Mouse (Mus musculus): Measurements from ENCODE around the gene Synrg. TPM values are rescaled to one million over a fixed set of nuclear protein-coding genes. Genes with fewer than 3 reads are reported as not detected.

Gene Synrg
- polyA plus RNA-seq, 1 experiment from 2014 or later: 11.0 TPM

GRCm38 (mm10) chr11:83994481-83994880 lies 30.3 kb downstream of the Synrg start:
- Histone ChIP-seq H3K27ac (no peak overlapping the region), H3K36me3 (peaks cover 14% of the 10 kb centered on the region), H3K9ac (no peak overlapping the region), H3K9me3 (no peaks in the 10 kb centered on the region), H3K27me3 (replicated peaks) (no peaks in the 10 kb centered on the region), H3K4me2 (no peak overlapping the region), H3K4me3 (replicated peaks) (no peak overlapping the region), H3K4me1 (no peaks in the 10 kb centered on the region)
- WGBS: 74% methylated on average over 3 of the region's 3 CpGs
- no peak for ATAC-seq (ENCODE audit: insufficient read depth, low FRiP score, low read depth)

- Histone ChIP-seq H3K36me3 (peaks cover 10% of the 10 kb centered on the region), H3K4me3 (replicated peaks) (no peak overlapping the region), H3K27me3 (replicated peaks) (no peaks in the 10 kb centered on the region), H3K4me1 (no peaks in the 10 kb centered on the region), H3K9ac (no peak overlapping the region), H3K27ac (no peak overlapping the region), H3K4me2 (no peak overlapping the region), H3K9me3 (no peaks in the 10 kb centered on the region)
- ATAC-seq (ENCODE audit: insufficient read depth, low FRiP score, low read depth): no peak
- 91% methylated on average over 2 of the region's 2 CpGs for WGBS
Measured at GRCm38 (mm10) chr11:83995535-83995950, 31.3 kb downstream of the Synrg start.

GRCm38 (mm10) chr11:83997171-83997868 lies 33.1 kb downstream of the Synrg start:
- Histone ChIP-seq H3K9ac (no peak overlapping the region), H3K27me3 (replicated peaks) (no peaks in the 10 kb centered on the region), H3K4me1 (no peaks in the 10 kb centered on the region), H3K27ac (no peak overlapping the region), H3K4me2 (no peak overlapping the region), H3K36me3 (peaks cover 14% of the 10 kb centered on the region), H3K9me3 (no peaks in the 10 kb centered on the region), H3K4me3 (replicated peaks) (no peak overlapping the region)
- ATAC-seq (ENCODE audit: insufficient read depth, low FRiP score, low read depth): peak; percentile 76; the same call in 1 of the 2 replicates
- 75% methylated on average over 5 of the region's 5 CpGs for WGBS

DNA sequence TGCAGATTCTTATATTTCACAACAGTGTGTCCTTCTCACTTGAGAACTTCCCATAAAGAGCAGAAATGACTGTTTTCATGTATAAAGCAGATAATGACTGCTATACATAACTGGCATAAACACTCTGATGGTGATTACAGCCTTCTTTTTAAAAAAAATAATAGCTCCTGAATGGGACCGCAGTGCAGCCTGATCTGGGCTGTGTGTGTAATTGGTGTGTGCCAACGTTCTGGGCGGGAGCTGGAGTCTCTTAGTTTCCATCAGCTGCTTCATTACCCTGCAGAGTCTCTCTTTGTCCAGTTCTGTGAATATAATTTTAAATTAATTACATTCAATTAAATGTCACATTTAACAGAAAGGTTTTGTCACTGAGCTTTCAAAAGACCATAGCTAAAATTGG lies 34.8 kb downstream of the Synrg start:
- Histone ChIP-seq H3K4me1 (no peaks in the 10 kb centered on the region), H3K9ac (no peak overlapping the region), H3K4me2 (no peak overlapping the region), H3K27ac (no peak overlapping the region), H3K27me3 (replicated peaks) (no peaks in the 10 kb centered on the region), H3K9me3 (no peaks in the 10 kb centered on the region), H3K36me3 (peaks cover 18% of the 10 kb centered on the region), H3K4me3 (replicated peaks) (no peak overlapping the region)
- ATAC-seq (ENCODE audit: insufficient read depth, low FRiP score, low read depth): no peak
- 87% methylated on average over 3 of the region's 3 CpGs for WGBS

- ATAC-seq (ENCODE audit: insufficient read depth, low FRiP score, low read depth): no peak
- Histone ChIP-seq H3K36me3 (peaks cover 18% of the 10 kb centered on the region), H3K27ac (no peak overlapping the region), H3K4me3 (replicated peaks) (no peak overlapping the region), H3K4me2 (no peak overlapping the region), H3K4me1 (no peaks in the 10 kb centered on the region), H3K9me3 (no peaks in the 10 kb centered on the region), H3K9ac (no peak overlapping the region), H3K27me3 (replicated peaks) (no peaks in the 10 kb centered on the region)
- 91% methylated on average over 4 of the region's 4 CpGs for WGBS
Measured at GRCm38 (mm10) chr11:83999411-83999915, 35.2 kb downstream of the Synrg start.

DNA sequence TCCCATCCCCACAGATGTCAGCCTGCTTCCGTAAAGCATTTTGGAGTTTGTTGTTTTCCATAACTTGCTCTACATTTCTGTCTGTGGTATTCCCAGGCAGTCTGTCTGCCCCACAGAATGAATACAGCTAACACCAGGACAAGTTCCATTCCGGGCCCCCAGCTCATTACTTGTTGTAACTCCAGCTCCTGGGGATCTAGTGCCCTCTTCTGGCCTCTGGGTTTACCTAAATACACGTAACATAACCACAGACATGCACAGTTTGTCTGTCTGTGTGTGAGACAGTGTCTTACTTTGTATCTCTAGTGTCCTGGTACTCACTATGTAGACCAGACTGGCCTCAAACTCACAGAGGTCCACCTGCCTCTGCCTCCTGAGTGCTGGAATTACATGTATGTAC lies 37.0 kb downstream of the Synrg start:
- ATAC-seq (ENCODE audit: insufficient read depth, low FRiP score, low read depth): no peak
- 89% methylated on average over 3 of the region's 3 CpGs for WGBS
- no peak overlapping the region for H3K4me3 ChIP-seq (replicated peaks)

DNA sequence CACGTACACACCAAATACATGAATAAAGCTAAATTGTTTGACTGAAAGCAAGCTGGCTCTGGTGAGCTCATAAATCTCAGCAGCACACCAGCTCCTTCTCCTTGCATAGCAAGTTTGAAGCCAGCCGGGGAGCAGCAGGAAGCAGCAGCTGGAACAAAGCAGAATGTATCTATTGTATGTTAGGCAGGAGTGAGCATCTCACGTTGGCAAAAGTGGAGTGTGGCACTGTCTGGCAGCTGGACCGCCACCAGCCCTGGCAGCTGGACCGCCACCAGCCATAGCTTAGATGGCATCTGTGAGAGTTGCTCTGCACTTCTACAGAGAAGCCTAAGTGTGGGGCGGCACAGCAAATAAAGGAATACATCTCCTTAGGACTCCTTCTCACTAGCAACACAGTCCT lies 39.8 kb downstream of the Synrg start:
- no peak overlapping the region for H3K4me3 ChIP-seq (replicated peaks)
- H3K27ac ChIP-seq: no peak overlapping the region
- H3K4me1 ChIP-seq: no peaks in the 10 kb centered on the region
- no peak for ATAC-seq (ENCODE audit: insufficient read depth, low FRiP score, low read depth)
- H3K27me3 ChIP-seq (replicated peaks): no peaks in the 10 kb centered on the region
- WGBS: 82% methylated on average over 6 of the region's 6 CpGs
- peaks cover 9% of the 10 kb centered on the region; the same call in 1 of the 2 replicates for H3K36me3 ChIP-seq
- no peak overlapping the region for H3K4me2 ChIP-seq
- no peak overlapping the region for H3K9ac ChIP-seq
- no peaks in the 10 kb centered on the region for H3K9me3 ChIP-seq

More for the DNA sequence above, 37.0 kb downstream of the Synrg start:
- H3K27me3 ChIP-seq (replicated peaks): no peaks in the 10 kb centered on the region
- no peaks in the 10 kb centered on the region for H3K4me1 ChIP-seq
- no peak overlapping the region for H3K4me2 ChIP-seq
- no peak overlapping the region for H3K27ac ChIP-seq
- no peaks in the 10 kb centered on the region for H3K9me3 ChIP-seq
- no peak overlapping the region for H3K9ac ChIP-seq
- peaks cover 9% of the 10 kb centered on the region; the same call in 1 of the 2 replicates for H3K36me3 ChIP-seq

- H3K9me3 ChIP-seq: no peaks in the 10 kb centered on the region
- H3K4me1 ChIP-seq: no peaks in the 10 kb centered on the region
- WGBS: 89% methylated on average over 9 of the region's 9 CpGs
- no peaks in the 10 kb centered on the region for H3K27me3 ChIP-seq (replicated peaks)
- H3K36me3 ChIP-seq: 0 out of 2 replicates have a peak, but pooled peaks cover 5% of the 10 kb centered on the region
- no peak overlapping the region for H3K4me2 ChIP-seq
- no peak overlapping the region for H3K4me3 ChIP-seq (replicated peaks)
- ATAC-seq (ENCODE audit: insufficient read depth, low FRiP score, low read depth): no peak
- no peak overlapping the region for H3K9ac ChIP-seq
- no peak overlapping the region for H3K27ac ChIP-seq
Measured at GRCm38 (mm10) chr11:84009001-84009400, 44.8 kb downstream of the Synrg start.

DNA sequence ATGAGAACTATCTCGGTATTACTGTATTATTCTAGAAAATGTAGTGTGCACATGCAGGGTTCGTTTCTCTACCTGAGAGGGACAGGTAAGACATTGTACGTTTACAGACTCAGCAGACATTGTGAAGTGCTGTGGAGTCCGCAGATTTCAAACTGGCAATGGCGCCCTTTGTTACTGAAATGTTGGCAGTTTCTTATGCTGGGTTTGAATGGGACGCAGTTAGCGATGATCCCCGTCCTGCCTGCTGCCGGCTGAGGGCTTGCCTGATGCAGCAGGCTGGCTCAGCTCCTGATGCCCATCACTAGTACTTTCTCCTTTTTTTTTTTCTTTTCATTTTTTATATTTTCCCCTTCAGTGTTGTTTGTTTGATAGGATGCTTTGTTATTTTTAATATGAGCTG lies 46.2 kb downstream of the Synrg start:
- no peak overlapping the region for H3K4me2 ChIP-seq
- no peak overlapping the region for H3K4me3 ChIP-seq (replicated peaks)
- H3K9ac ChIP-seq: no peak overlapping the region
- no peaks in the 10 kb centered on the region for H3K27me3 ChIP-seq (replicated peaks)
- H3K27ac ChIP-seq: no peak overlapping the region
- no peak for ATAC-seq (ENCODE audit: insufficient read depth, low FRiP score, low read depth)
- no peaks in the 10 kb centered on the region for H3K4me1 ChIP-seq
- H3K36me3 ChIP-seq: 0 out of 2 replicates have a peak, but pooled peaks cover 5% of the 10 kb centered on the region
- 83% methylated on average over 9 of the region's 9 CpGs for WGBS
- no peaks in the 10 kb centered on the region for H3K9me3 ChIP-seq

DNA sequence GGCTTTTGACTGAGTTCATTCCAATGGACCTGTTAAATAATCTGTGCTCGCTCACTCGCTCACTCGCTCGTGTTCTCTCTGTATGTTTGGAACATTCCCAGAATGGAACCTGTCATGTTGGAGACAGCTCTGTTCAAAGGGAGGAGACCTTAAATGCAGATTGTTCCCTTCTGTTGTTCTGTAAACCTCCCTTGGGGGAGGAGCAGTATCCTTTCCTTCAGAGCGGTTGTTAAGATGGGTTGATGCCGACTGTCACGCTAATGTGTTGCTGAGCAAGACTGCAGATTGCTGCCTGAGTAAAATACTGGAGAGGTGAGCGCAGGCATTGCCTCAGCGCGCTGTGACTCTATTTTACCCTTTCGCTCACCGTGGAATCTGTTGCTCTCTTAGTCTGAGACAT lies 46.8 kb downstream of the Synrg start:
- 54% methylated on average over 12 of the region's 12 CpGs for WGBS
- no peak overlapping the region for H3K4me3 ChIP-seq (replicated peaks)

DNA sequence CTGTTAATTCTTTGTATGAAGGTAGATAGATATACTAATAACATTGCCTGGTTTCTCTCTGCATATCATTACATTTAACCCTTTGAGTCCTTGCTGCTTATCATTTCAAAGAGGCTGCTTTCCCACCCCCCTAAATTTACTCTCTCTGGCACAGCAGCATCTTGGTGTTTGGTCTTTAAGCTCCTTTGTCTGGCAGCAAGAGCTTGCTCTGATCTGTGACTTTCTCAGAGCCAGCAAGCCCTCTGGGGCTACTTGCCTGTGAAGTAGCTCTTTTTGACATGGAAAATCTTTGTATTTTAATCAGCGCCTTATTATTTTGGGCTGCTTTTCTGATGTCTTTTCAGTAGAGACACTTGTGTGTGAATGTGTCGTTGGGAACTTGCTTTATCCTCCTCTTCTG lies 47.3 kb downstream of the Synrg start:
- ATAC-seq (ENCODE audit: insufficient read depth, low FRiP score, low read depth): no peak
- 61% methylated on average over 2 of the region's 2 CpGs for WGBS
- Histone ChIP-seq H3K9me3 (no peaks in the 10 kb centered on the region), H3K36me3 (0 out of 2 replicates have a peak, but pooled peaks cover 5% of the 10 kb centered on the region), H3K9ac (no peak overlapping the region), H3K4me2 (no peak overlapping the region), H3K4me1 (no peaks in the 10 kb centered on the region; the same call in 1 of the 2 replicates), H3K27ac (no peak overlapping the region), H3K4me3 (replicated peaks) (no peak overlapping the region), H3K27me3 (replicated peaks) (no peaks in the 10 kb centered on the region)

More for the DNA sequence above, 46.8 kb downstream of the Synrg start:
- Histone ChIP-seq H3K4me1 (no peaks in the 10 kb centered on the region), H3K36me3 (0 out of 2 replicates have a peak, but pooled peaks cover 5% of the 10 kb centered on the region), H3K27me3 (replicated peaks) (no peaks in the 10 kb centered on the region), H3K27ac (no peak overlapping the region), H3K4me2 (no peak overlapping the region), H3K9ac (no peak overlapping the region), H3K9me3 (no peaks in the 10 kb centered on the region)
- no peak for ATAC-seq (ENCODE audit: insufficient read depth, low FRiP score, low read depth)

- no peak overlapping the region for H3K9ac ChIP-seq
- H3K9me3 ChIP-seq: no peaks in the 10 kb centered on the region
- H3K27ac ChIP-seq: no peak overlapping the region
- H3K4me2 ChIP-seq: no peak overlapping the region
- H3K4me3 ChIP-seq (replicated peaks): no peak overlapping the region
- no peaks in the 10 kb centered on the region for H3K27me3 ChIP-seq (replicated peaks)
- 35% methylated on average over 7 of the region's 7 CpGs for WGBS
- no peak for ATAC-seq (ENCODE audit: insufficient read depth, low FRiP score, low read depth)
- no peaks in the 10 kb centered on the region; the same call in 1 of the 2 replicates for H3K4me1 ChIP-seq
- H3K36me3 ChIP-seq: 0 out of 2 replicates have a peak, but pooled peaks cover 5% of the 10 kb centered on the region
Measured at GRCm38 (mm10) chr11:84013105-84013504, 48.9 kb downstream of the Synrg start.

Measured in stomach, embryonic 15.5 days (tissue).